10 mouse cellular contexts compared by ENCODE assay signal in genomic region chr17:87133823-87134222, GRCm38 (mm10). TPM values are rescaled to one million over a fixed set of nuclear protein-coding genes. Genes with fewer than 3 reads are reported as not detected.
DNase-seq lines count a peak whose midpoint lies in the region; ATAC-seq lines count a peak whose summit lies in the region.
"Had no signal": no experiment of that assay in that cellular context is flagged by ENCODE, and none has a peak within 500 bp of the region (broad histone marks: within the 10 kb centered on the region; RNA-seq: fewer than 3 reads in every experiment).

No protein-coding gene starts in this region.

- H3K4me3 ChIP-seq in forebrain, embryonic 11.5 days (ENCODE audit: low read depth, low read length): no peak overlapping the region
- H3K4me3 ChIP-seq in forebrain, embryonic 16.5 days (replicated peaks; ENCODE audit: low read length): no peak overlapping the region
- H3K4me3 ChIP-seq in embryonic facial prominence, embryonic 13.5 days: no peak overlapping the region
- no peak overlapping the region for H3K4me3 ChIP-seq in midbrain, embryonic 13.5 days (replicated peaks)

- no peaks in the 10 kb centered on the region for H3K4me1 ChIP-seq in forebrain, embryonic 11.5 days (replicated peaks; ENCODE audit: control insufficient read depth, insufficient read depth, low read length)
- peaks cover 4% of the 10 kb centered on the region; the same call in 1 of the 2 replicates for H3K4me1 ChIP-seq in forebrain, embryonic 16.5 days (replicated peaks; ENCODE audit: control insufficient read depth, insufficient read depth, low read length)
- H3K4me1 ChIP-seq in embryonic facial prominence, embryonic 13.5 days: peaks cover 3% of the 10 kb centered on the region; the same call in 1 of the 2 replicates
- peaks cover 7% of the 10 kb centered on the region; the same call in 1 of the 2 replicates for H3K4me1 ChIP-seq in midbrain, embryonic 13.5 days (replicated peaks)

- H3K9ac ChIP-seq in forebrain, embryonic 11.5 days (ENCODE audit: low read length): no peak overlapping the region
- H3K9ac ChIP-seq in forebrain, embryonic 16.5 days (replicated peaks; ENCODE audit: low read depth, low read length): no peak overlapping the region
- H3K9ac ChIP-seq in embryonic facial prominence, embryonic 13.5 days: no peak overlapping the region
- no peak overlapping the region for H3K9ac ChIP-seq in midbrain, embryonic 13.5 days (replicated peaks)
- H3K9ac ChIP-seq: liver, postnatal 0 days had no signal

- H3K9me3 ChIP-seq in forebrain, embryonic 11.5 days (ENCODE audit: control insufficient read depth, low read length): no peaks in the 10 kb centered on the region
- no peaks in the 10 kb centered on the region for H3K9me3 ChIP-seq in forebrain, embryonic 16.5 days (ENCODE audit: control insufficient read depth, low read length)
- no peaks in the 10 kb centered on the region for H3K9me3 ChIP-seq in embryonic facial prominence, embryonic 13.5 days
- H3K9me3 ChIP-seq in midbrain, embryonic 13.5 days: no peaks in the 10 kb centered on the region

- 63% methylated on average over 23 of the region's 23 CpGs for WGBS in forebrain, embryonic 11.5 days
- WGBS in forebrain, embryonic 16.5 days: 69% methylated on average over 23 of the region's 23 CpGs
- WGBS in embryonic facial prominence, embryonic 13.5 days: 72% methylated on average over 23 of the region's 23 CpGs
- WGBS in midbrain, embryonic 13.5 days: 72% methylated on average over 23 of the region's 23 CpGs

- no peak for DNase-seq in forebrain, embryonic 11.5 days (ENCODE audit: low spot score)
- peak; percentile 9 for DNase-seq in left cerebral cortex, postnatal 4 days
- DNase-seq in left cerebral cortex, postnatal 25 days (ENCODE audit: low spot score in 2 of 2): no peak
- DNase-seq in lung, postnatal 4 days: peak; percentile 40 to 54
- DNase-seq in frontal cortex, postnatal 14 days (ENCODE audit: low spot score in 2 of 2): no peak
- DNase-seq: liver, postnatal 0 days; thymus, adult 18-20 months had no signal

- ATAC-seq in forebrain, embryonic 11.5 days (replicated peaks; ENCODE audit: low FRiP score): no peak
- ATAC-seq in forebrain, embryonic 16.5 days: no peak
- ATAC-seq in embryonic facial prominence, embryonic 13.5 days (ENCODE audit: insufficient number of reproducible peaks, insufficient read depth, low FRiP score, low TSS enrichment, low read depth): no peak
- no peak for ATAC-seq in midbrain, embryonic 13.5 days
- ATAC-seq: liver, postnatal 0 days had no signal

- no peaks in the 10 kb centered on the region for H3K27me3 ChIP-seq in forebrain, embryonic 11.5 days (ENCODE audit: control insufficient read depth, insufficient read depth, low read length)
- no peaks in the 10 kb centered on the region for H3K27me3 ChIP-seq in forebrain, embryonic 16.5 days (replicated peaks; ENCODE audit: control insufficient read depth, insufficient read depth, low read length)
- no peaks in the 10 kb centered on the region for H3K27me3 ChIP-seq in embryonic facial prominence, embryonic 13.5 days
- H3K27me3 ChIP-seq in midbrain, embryonic 13.5 days: no peaks in the 10 kb centered on the region

- H3K36me3 ChIP-seq in forebrain, embryonic 11.5 days (ENCODE audit: control insufficient read depth, insufficient read depth, low read length): no peaks in the 10 kb centered on the region
- H3K36me3 ChIP-seq in forebrain, embryonic 16.5 days (ENCODE audit: control insufficient read depth, insufficient read depth): peaks cover 6% of the 10 kb centered on the region
- H3K36me3 ChIP-seq in embryonic facial prominence, embryonic 13.5 days: peaks cover 36% of the 10 kb centered on the region
- peaks cover 23% of the 10 kb centered on the region for H3K36me3 ChIP-seq in midbrain, embryonic 13.5 days

- intact Hi-C loops in left cerebral cortex, postnatal 4 days (cut with DNase I): no loop called here
- intact Hi-C loops in left cerebral cortex, postnatal 25 days (cut with DNase I): no loop called here

- no peak overlapping the region for H3K27ac ChIP-seq in forebrain, embryonic 11.5 days (ENCODE audit: low read depth, low read length)
- no peak overlapping the region for H3K27ac ChIP-seq in forebrain, embryonic 16.5 days (ENCODE audit: low read length)
- no peak overlapping the region for H3K27ac ChIP-seq in embryonic facial prominence, embryonic 13.5 days
- H3K27ac ChIP-seq in midbrain, embryonic 13.5 days: no peak overlapping the region

- H3K4me2 ChIP-seq in forebrain, embryonic 11.5 days (ENCODE audit: low read depth, low read length, severe bottlenecking): 0 out of 2 replicates have a peak overlapping the region, but pooled peaks have one; percentile 5
- no peak overlapping the region for H3K4me2 ChIP-seq in forebrain, embryonic 16.5 days (ENCODE audit: low read length)
- peak overlapping the region; percentile 9; the same call in 1 of the 2 replicates for H3K4me2 ChIP-seq in embryonic facial prominence, embryonic 13.5 days
- H3K4me2 ChIP-seq in midbrain, embryonic 13.5 days (replicated peaks): no peak overlapping the region

RNA-seq across cellular contexts. Expression of gene Socs5, which starts 26.3 kb away (rescaled TPM):
- polyA plus RNA-seq in forebrain, embryonic 11.5 days (2014; fragmentation: Nextera tagmentation; extraction: Ambion mirVana): 10.5 and 11.0 TPM in 2 replicates
- 11.7 and 12.6 TPM in 2 replicates for polyA plus RNA-seq in forebrain, embryonic 16.5 days (2015; fragmentation: Nextera tagmentation; extraction: Ambion mirVana)
- 10 to 100 TPM; 47.1 to 48.2 TPM for total RNA-seq in left cerebral cortex, postnatal 4 days (2021)
- total RNA-seq in left cerebral cortex, postnatal 25 days (2021): 100 to 1,000 TPM; 104 to 107 TPM
- 19.7 and 23.0 TPM in 2 replicates for polyA plus RNA-seq in embryonic facial prominence, embryonic 13.5 days (2015; fragmentation: Nextera tagmentation; extraction: Ambion mirVana)
- 10.0 and 10.9 TPM in 2 replicates for polyA plus RNA-seq in midbrain, embryonic 13.5 days (2015; fragmentation: Nextera tagmentation; extraction: Ambion mirVana)

Comparison
In these comparisons a context has a peak if more than half of its experiments do, and no peak if none do; other contexts are left out.
1. DNase-seq: peak in left cerebral cortex, postnatal 4 days (single experiment) and lung, postnatal 4 days (2 of 2); none in forebrain, embryonic 11.5 days (single experiment), left cerebral cortex, postnatal 25 days (0 of 2) and frontal cortex, postnatal 14 days (0 of 2).
2. H3K4me2 ChIP-seq: peak in forebrain, embryonic 11.5 days (single experiment) and embryonic facial prominence, embryonic 13.5 days (single experiment); none in forebrain, embryonic 16.5 days (single experiment) and midbrain, embryonic 13.5 days (single experiment).